Mouse (Mus musculus) midbrain, embryonic 16.5 days (tissue): Measurements from ENCODE around the gene Fzd10. TPM values are rescaled to one million over a fixed set of nuclear protein-coding genes. Genes with fewer than 3 reads are reported as not detected.

Source experiments
- ATAC-seq: fragments of 200-750 bp; cut with Nextera tagmentation; 2 replicates; pipeline ENCODE4 v1.8.0; 2017; ENCODE audit warnings: moderate TSS enrichment
- H3K27ac ChIP-seq: fragments of 300-500 bp; sonication (generic); 2 replicates; pipeline ENCODE4 v1.5.1; 2014; ENCODE audit warnings: mild to moderate bottlenecking, low read length, mixed read lengths
- H3K27me3 ChIP-seq: fragments of 300-500 bp; sonication (generic); 2 replicates; pipeline ENCODE4 v1.6.1; 2014; ENCODE audit warnings: low read depth, low read length, mixed read lengths; ENCODE audit not compliant: control insufficient read depth, insufficient read depth
- H3K36me3 ChIP-seq: fragments of 300-500 bp; sonication (generic); 2 replicates; pipeline ENCODE4 v1.6.1; 2014; ENCODE audit warnings: mild to moderate bottlenecking, low read length, moderate library complexity, mixed read lengths; ENCODE audit not compliant: control insufficient read depth, insufficient read depth
- H3K4me1 ChIP-seq: fragments of 300-500 bp; sonication (generic); 2 replicates; pipeline ENCODE4 v1.6.1; 2014; ENCODE audit warnings: mild to moderate bottlenecking, low read length, mixed read lengths; ENCODE audit not compliant: control insufficient read depth, insufficient read depth
- H3K4me2 ChIP-seq: fragments of 300-500 bp; sonication (generic); 2 replicates; pipeline ENCODE4 v1.6.1; 2014; ENCODE audit warnings: mild to moderate bottlenecking, low read length, mixed read lengths
- H3K4me3 ChIP-seq: fragments of 300-500 bp; sonication (generic); 2 replicates; pipeline ENCODE4 v1.5.1; 2014; ENCODE audit warnings: low read depth, mild to moderate bottlenecking, low read length, moderate library complexity, mixed read lengths
- H3K9ac ChIP-seq: fragments of 300-500 bp; sonication (generic); 2 replicates; pipeline ENCODE4 v1.6.1; 2014; ENCODE audit warnings: low read depth, low read length, mixed read lengths
- H3K9me3 ChIP-seq: fragments of 300-500 bp; sonication (generic); replicated peaks from 2 replicates; pipeline ENCODE4 v1.6.1; 2014; ENCODE audit warnings: mild to moderate bottlenecking, low read length, mixed read lengths; ENCODE audit not compliant: control insufficient read depth, poor library complexity, severe bottlenecking
- WGBS: fragments of 180-500 bp; shearing (Covaris S2); extraction: QIAGEN DNeasy Blood & Tissue Kit; methylation state at CpG from one replicate; pipeline ENCODE4 v1.1.7; 2014; 5-methylcytosine and 5-hydroxymethylcytosine counted together
- polyA plus RNA-seq: library from polyadenylated mRNA; unstranded; fragments of >200 nt; fragmentation: Nextera tagmentation; extraction: Ambion mirVana; gene quantifications from 2 replicates; pipeline ENCODE4 v1.2.1, GENCODE M21; 2015

Fzd10 gene
- polyA plus RNA-seq, 1 experiment from 2014 or later: 4.5 TPM

DNA sequence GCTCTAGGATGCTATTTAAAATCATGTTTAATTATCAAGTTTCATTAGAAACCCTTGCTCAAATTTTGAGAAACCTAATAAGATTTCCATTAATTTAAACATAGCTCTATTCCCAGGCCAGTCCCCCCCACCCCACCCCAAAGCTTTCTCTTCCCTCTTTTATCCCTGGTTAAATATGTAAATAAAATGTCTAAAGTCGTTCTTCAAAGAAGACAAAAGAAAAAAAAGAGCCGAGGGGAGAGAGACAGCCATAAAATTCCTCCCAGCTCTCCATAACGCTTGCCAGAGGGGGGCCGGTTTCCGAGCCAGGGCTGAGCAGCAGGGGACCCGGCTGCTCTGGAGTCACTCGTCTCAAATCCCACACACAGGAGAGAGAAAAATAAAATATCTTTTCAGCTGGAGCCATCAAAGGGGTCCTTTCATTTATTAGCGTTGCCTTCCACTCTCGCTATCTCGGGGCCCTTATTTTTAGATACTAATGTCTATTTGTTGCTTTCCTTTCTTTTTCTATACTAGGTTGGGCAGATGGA lies 2.4 kb upstream of the Fzd10 start:
- H3K9me3 ChIP-seq: no peaks in the 10 kb centered on the region
- peak overlapping the region; percentile 51; the same call in 1 of the 2 replicates for H3K4me3 ChIP-seq
- peak overlapping the region; percentile 76 for H3K27ac ChIP-seq
- no peak for ATAC-seq
- H3K4me2 ChIP-seq: peak overlapping the region; percentile 97
- H3K4me1 ChIP-seq: peaks cover 33% of the 10 kb centered on the region; the same call in 1 of the 2 replicates
- H3K27me3 ChIP-seq: peaks cover 16% of the 10 kb centered on the region; the same call in 1 of the 2 replicates
- no peaks in the 10 kb centered on the region for H3K36me3 ChIP-seq
- WGBS: 1% methylated on average over 10 of the region's 10 CpGs
- H3K9ac ChIP-seq: no peak overlapping the region; the same call in 1 of the 2 replicates

DNA sequence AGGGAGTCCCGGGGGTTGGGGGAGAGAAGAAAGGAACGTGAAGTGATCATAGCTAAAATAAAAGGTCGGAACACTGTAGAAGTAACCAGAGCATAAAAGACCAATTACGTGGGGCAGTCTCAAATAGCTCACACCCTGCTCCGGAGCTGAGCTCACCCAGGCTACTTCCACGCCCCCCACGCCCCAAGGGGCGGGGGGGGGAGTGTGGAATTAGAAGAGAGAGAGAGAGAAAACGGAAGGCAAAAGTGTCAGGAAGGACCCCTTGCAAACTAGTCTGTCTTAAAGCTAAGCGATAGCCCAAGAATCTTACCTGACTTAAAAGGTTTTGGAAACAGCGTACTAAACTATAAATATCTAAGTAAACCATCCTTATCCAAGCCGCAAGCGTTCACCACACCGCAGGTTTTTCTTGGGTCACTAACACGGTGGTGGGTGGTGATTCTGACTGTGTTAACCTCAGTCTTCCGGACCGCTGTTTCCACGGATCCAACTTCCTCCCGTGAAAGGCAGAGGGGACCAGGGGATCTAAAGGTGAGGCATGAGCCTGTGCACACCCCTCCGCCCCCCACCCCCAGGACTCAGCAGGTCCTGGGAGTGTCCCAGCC lies 1.8 kb upstream of the Fzd10 start:
- under 1% methylated on average over 20 of the region's 20 CpGs for WGBS
- Histone ChIP-seq H3K36me3 (no peaks in the 10 kb centered on the region), H3K9me3 (no peaks in the 10 kb centered on the region), H3K4me3 (peak overlapping the region; percentile 51), H3K4me1 (peaks cover 33% of the 10 kb centered on the region; the same call in 1 of the 2 replicates), H3K4me2 (peak overlapping the region; percentile 97), H3K27me3 (peaks cover 16% of the 10 kb centered on the region; the same call in 1 of the 2 replicates), H3K9ac (peak overlapping the region; percentile 52), H3K27ac (peak overlapping the region; percentile 76)
- 0 out of 2 replicates have a peak, but pooled peaks have one; percentile 4 for ATAC-seq

DNA sequence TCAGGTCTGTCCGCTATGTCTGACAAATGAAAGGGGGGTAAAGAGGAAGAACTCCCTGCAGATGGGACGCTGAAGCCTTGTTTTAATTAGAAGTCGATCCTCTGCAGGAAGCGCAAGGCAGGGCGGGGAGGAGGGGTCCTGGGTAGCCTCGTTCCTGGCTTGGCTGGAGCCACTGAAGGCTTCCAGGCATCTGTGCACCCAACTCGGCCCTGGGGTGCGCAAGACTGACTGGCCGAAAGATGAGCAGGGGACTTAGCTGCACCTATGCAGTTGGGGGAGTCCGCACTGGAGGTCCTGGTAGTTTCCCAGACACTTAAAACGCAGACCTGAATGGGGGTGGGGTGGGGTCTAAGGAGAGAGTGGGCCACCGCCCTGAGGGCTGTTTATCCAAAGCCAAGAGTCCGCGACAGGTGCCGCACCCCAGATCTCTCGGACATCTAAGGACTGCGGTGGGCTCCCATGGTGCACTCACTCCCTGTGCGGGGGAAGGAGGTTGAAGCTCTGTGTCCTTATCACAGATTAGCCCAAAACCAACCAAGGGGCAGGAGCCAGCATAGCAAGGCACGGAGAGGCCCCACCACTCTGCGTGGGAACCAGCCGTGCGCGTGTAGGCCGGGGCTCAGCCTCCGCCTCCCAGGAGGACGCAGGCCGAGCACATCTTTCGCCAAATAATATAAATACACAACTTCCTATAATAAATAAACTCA lies 1.1 kb upstream of the Fzd10 start:
- H3K4me3 ChIP-seq: peak overlapping the region; percentile 51
- no peaks in the 10 kb centered on the region for H3K36me3 ChIP-seq
- ATAC-seq: 0 out of 2 replicates have a peak, but pooled peaks have one; percentile 11
- H3K27me3 ChIP-seq: peaks cover 16% of the 10 kb centered on the region; the same call in 1 of the 2 replicates
- under 1% methylated on average over 28 of the region's 28 CpGs for WGBS
- H3K9ac ChIP-seq: peak overlapping the region; percentile 58
- H3K4me2 ChIP-seq: peak overlapping the region; percentile 97
- H3K9me3 ChIP-seq: no peaks in the 10 kb centered on the region
- H3K4me1 ChIP-seq: peaks cover 33% of the 10 kb centered on the region; the same call in 1 of the 2 replicates
- H3K27ac ChIP-seq: peak overlapping the region; percentile 76

DNA sequence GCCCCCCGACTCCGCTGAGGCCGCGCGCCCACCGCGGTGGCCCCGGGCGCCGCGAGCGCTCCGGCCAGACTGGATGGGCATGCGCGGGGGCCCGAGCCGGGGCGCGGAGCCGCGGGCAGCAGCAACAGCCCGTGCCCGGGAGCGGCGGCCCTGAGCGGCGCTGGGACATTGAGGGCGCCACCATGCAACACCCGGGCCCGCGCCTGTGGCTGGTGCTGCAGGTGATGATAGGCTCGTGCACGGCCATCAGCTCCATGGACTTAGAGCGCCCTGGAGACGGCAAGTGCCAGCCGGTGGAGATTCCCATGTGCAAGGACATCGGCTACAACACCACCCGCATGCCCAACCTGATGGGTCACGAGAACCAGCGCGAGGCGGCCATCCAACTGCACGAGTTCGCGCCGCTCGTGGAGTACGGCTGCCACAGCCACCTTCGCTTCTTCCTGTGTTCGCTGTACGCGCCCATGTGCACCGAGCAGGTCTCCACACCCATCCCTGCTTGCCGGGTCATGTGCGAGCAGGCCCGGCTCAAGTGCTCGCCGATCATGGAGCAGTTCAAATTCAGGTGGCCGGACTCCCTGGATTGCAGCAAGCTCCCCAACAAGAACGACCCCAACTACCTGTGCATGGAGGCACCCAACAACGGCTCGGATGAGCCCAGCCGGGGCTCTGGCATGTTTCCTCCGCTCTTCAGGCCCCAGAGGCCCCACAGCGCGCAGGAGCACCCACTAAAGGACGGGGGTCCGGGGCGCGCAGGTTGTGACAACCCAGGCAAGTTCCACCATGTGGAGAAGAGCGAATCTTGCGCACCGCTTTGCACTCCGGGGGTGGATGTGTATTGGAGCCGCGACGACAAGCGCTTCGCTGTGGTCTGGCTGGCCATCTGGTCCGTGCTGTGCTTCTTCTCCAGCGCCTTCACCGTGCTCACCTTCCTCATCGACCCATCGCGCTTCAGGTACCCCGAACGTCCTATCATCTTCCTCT lies 684 bp downstream of the Fzd10 start:
- Histone ChIP-seq H3K36me3 (no peaks in the 10 kb centered on the region), H3K4me2 (peak overlapping the region; percentile 97), H3K4me3 (peak overlapping the region; percentile 51), H3K27ac (peak overlapping the region; percentile 73), H3K9me3 (no peaks in the 10 kb centered on the region), H3K9ac (peak overlapping the region; percentile 58), H3K4me1 (peaks cover 31% of the 10 kb centered on the region; the same call in 1 of the 2 replicates), H3K27me3 (peaks cover 18% of the 10 kb centered on the region; the same call in 1 of the 2 replicates)
- ATAC-seq: peak; percentile 29
- under 1% methylated on average over 82 of the region's 87 CpGs for WGBS

DNA sequence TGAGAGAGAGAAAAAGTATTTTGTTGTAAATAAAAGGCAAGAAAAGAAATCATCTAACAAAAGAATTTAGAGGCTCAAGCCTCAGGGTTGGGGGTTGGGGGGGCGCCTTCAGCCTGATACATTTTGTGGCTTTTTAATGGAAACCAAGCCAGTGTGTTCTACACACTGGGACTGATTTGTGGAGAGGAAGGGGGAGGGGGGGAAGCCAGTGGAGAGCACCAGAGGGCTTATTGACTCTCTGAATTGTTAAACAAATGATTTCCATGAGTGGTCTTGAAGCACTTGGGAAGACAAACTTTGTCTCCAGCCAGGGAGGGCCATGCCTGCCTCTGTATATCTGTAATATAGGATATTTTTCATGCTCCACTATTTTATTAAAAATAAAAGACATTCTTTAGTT lies 3.0 kb downstream of the Fzd10 start:
- Histone ChIP-seq H3K9me3 (no peaks in the 10 kb centered on the region), H3K4me1 (peaks cover 34% of the 10 kb centered on the region), H3K27ac (no peak overlapping the region), H3K27me3 (peaks cover 20% of the 10 kb centered on the region; the same call in 1 of the 2 replicates), H3K36me3 (no peaks in the 10 kb centered on the region), H3K9ac (no peak overlapping the region), H3K4me2 (peak overlapping the region; percentile 97), H3K4me3 (peak overlapping the region; percentile 51; the same call in 1 of the 2 replicates)
- ATAC-seq: no peak
- WGBS: 12% methylated on average over 1 of the region's 1 CpGs

DNA sequence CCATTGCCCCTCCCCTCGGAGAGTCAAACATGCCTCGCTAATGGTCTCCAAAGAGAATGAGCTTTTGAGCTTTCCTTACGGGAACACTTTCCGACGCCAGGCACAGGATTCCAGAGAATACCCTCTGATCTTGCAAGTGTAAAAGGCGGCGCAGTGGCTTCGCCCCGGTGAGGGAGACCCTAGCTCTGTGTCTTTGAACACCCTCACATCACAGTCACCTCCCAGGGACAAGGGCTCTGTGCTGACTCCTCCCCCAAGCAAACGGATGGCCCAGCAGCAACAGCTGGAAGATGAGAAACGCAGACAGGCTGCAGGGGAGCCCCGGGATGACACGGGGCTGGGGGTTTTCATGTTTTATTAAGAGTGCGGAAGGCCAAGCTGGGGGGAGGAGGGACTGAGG lies 6.0 kb downstream of the Fzd10 start:
- Histone ChIP-seq H3K4me1 (peaks cover 10% of the 10 kb centered on the region), H3K4me3 (no peak overlapping the region), H3K9me3 (no peaks in the 10 kb centered on the region), H3K27me3 (peaks cover 15% of the 10 kb centered on the region; the same call in 1 of the 2 replicates), H3K27ac (no peak overlapping the region), H3K9ac (no peak overlapping the region), H3K4me2 (peak overlapping the region; percentile 34), H3K36me3 (no peaks in the 10 kb centered on the region)
- 3% methylated on average over 14 of the region's 14 CpGs for WGBS
- peak; percentile 36; the same call in 1 of the 2 replicates for ATAC-seq

DNA sequence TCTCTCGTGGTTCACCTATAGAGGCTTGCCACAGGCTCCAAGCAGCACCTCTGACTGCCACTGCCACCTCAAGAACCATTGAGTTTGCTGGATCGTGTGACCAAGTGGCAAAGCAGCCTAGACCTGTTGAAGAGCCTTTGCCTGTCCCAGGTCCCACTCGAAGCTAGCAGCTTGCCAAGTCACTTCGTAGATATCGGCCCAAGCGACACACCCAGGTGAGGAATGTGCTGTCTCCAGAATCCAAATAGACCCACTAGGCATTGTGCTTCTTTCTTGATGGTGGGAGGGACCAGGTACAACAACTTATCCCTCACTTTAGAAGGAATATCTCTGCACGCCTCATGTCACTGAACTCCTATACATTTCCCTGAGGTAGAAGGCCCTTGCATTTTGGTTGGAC lies 8.4 kb downstream of the Fzd10 start:
- H3K4me1 ChIP-seq: peaks cover 5% of the 10 kb centered on the region
- no peaks in the 10 kb centered on the region for H3K9me3 ChIP-seq
- 92% methylated on average over 7 of the region's 7 CpGs for WGBS
- peaks cover 11% of the 10 kb centered on the region; the same call in 1 of the 2 replicates for H3K27me3 ChIP-seq
- H3K4me3 ChIP-seq: no peak overlapping the region
- no peak overlapping the region for H3K27ac ChIP-seq
- ATAC-seq: no peak
- H3K9ac ChIP-seq: no peak overlapping the region
- no peak overlapping the region for H3K4me2 ChIP-seq
- no peaks in the 10 kb centered on the region for H3K36me3 ChIP-seq

DNA sequence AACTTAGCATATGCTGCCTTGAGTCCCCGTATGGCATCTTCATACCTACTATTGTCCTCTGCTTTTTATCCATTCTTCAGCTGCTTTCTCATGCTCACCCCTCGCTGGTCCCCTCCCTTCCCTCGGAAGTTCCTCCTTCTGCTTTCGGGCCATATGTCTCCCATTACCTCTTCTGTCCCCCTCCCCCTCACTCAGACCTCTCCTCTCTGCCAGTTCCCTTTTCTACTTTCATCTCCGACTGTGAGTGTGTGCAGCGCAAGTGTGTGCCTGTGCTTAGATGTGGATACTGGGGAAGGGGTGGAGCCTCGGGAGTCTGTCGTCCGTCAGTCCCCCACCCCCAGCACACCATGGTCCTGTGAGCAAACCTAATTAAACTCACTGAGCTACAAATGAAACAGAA lies 17.0 kb downstream of the Fzd10 start:
- no peak overlapping the region for H3K4me3 ChIP-seq
- H3K9ac ChIP-seq: no peak overlapping the region; the same call in 1 of the 2 replicates
- peaks cover 5% of the 10 kb centered on the region; the same call in 1 of the 2 replicates for H3K27me3 ChIP-seq
- no peaks in the 10 kb centered on the region for H3K36me3 ChIP-seq
- H3K4me1 ChIP-seq: peaks cover 14% of the 10 kb centered on the region
- no peak overlapping the region for H3K27ac ChIP-seq
- ATAC-seq: no peak
- WGBS: 9% methylated on average over 9 of the region's 9 CpGs
- H3K9me3 ChIP-seq: no peaks in the 10 kb centered on the region
- H3K4me2 ChIP-seq: peak overlapping the region; percentile 35
